Mouse (Mus musculus): ENCODE measurements around the gene 4933406M09Rik. TPM values are rescaled to one million over a fixed set of nuclear protein-coding genes. Genes with fewer than 3 reads are reported as not detected.

4933406M09Rik gene
- polyA plus RNA-seq, 1 experiment from 2014 or later, result not detected

- DNase-seq (ENCODE audit: low spot score) (no peak), ATAC-seq (ENCODE audit: low read depth) (no peak)
- H3K36me3 ChIP-seq (ENCODE audit: control insufficient read depth, insufficient read depth, low read length), result peaks cover 43% of the 10 kb centered on the region
- H3K4me1 ChIP-seq (ENCODE audit: control insufficient read depth, insufficient read depth, low read length), result no peaks in the 10 kb centered on the region
- H3K27me3 ChIP-seq (replicated peaks; ENCODE audit: control insufficient read depth, insufficient read depth, low read length), result no peaks in the 10 kb centered on the region
- 87% methylated on average over 4 of the region's 4 CpGs for WGBS
- no peak overlapping the region for H3K4me2 ChIP-seq (ENCODE audit: low read depth, low read length)
- H3K9ac ChIP-seq (ENCODE audit: low read depth, low read length), result no peak overlapping the region
- no peak overlapping the region for H3K4me3 ChIP-seq (ENCODE audit: low read depth, low read length)
- no peaks in the 10 kb centered on the region for H3K9me3 ChIP-seq (ENCODE audit: control insufficient read depth, low read length)
- H3K27ac ChIP-seq (replicated peaks; ENCODE audit: low read depth, low read length), result no peak overlapping the region
Observed at GRCm38 (mm10) chr1:134433473-134433872, 47.7 kb downstream of the 4933406M09Rik start.

DNA sequence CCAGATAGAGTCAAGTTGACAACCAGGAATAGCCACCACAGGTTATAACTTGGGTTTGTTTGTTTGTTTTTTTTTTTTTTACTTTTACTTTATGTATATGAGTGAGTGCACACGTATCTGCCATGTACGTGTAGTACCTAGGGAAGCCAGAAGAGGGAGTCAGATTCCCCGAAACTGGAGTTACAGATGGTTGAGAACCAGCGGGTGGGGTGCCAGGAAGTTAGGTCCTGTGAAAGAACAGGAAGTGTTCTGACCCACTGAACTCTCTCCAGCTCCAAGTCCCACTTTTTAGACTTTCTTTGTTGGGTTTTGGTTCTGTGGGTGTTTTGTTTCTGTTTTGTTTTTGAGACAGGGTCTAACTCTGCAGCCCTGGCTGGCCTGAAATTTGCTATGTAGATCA is 49.7 kb downstream of the 4933406M09Rik start:
- Histone ChIP-seq H3K4me1 (ENCODE audit: control insufficient read depth, insufficient read depth, low read length) (no peaks in the 10 kb centered on the region), H3K4me2 (ENCODE audit: low read depth, low read length) (no peak overlapping the region), H3K27ac (replicated peaks; ENCODE audit: low read depth, low read length) (no peak overlapping the region), H3K9ac (ENCODE audit: low read depth, low read length) (no peak overlapping the region), H3K36me3 (ENCODE audit: control insufficient read depth, insufficient read depth, low read length) (peaks cover 24% of the 10 kb centered on the region), H3K9me3 (ENCODE audit: control insufficient read depth, low read length) (no peaks in the 10 kb centered on the region), H3K27me3 (replicated peaks; ENCODE audit: control insufficient read depth, insufficient read depth, low read length) (no peaks in the 10 kb centered on the region), H3K4me3 (ENCODE audit: low read depth, low read length) (no peak overlapping the region)
- WGBS, result 30% methylated on average over 4 of the region's 4 CpGs
- no peak for DNase-seq (ENCODE audit: low spot score)
- ATAC-seq (ENCODE audit: low read depth), result no peak

GRCm38 (mm10) chr1:134440437-134440836 is 54.7 kb downstream of the 4933406M09Rik start:
- Histone ChIP-seq H3K4me2 (ENCODE audit: low read depth, low read length) (no peak overlapping the region), H3K27ac (replicated peaks; ENCODE audit: low read depth, low read length) (no peak overlapping the region), H3K4me3 (ENCODE audit: low read depth, low read length) (no peak overlapping the region), H3K9me3 (ENCODE audit: control insufficient read depth, low read length) (no peaks in the 10 kb centered on the region), H3K36me3 (ENCODE audit: control insufficient read depth, insufficient read depth, low read length) (no peaks in the 10 kb centered on the region), H3K9ac (ENCODE audit: low read depth, low read length) (no peak overlapping the region), H3K4me1 (ENCODE audit: control insufficient read depth, insufficient read depth, low read length) (no peaks in the 10 kb centered on the region), H3K27me3 (replicated peaks; ENCODE audit: control insufficient read depth, insufficient read depth, low read length) (no peaks in the 10 kb centered on the region)
- 85% methylated on average over 6 of the region's 6 CpGs for WGBS
- DNase-seq (ENCODE audit: low spot score) (no peak), ATAC-seq (ENCODE audit: low read depth) (no peak)

Other genes starting within 250 kb of the 4933406M09Rik start
- 23.3 and 27.0 TPM in 2 replicates for gene Chil1, start 203.8 kb upstream of the 4933406M09Rik start, polyA plus RNA-seq (2014; fragmentation: Nextera tagmentation; extraction: Ambion mirVana)
- gene Mybph, start 192.5 kb upstream of the 4933406M09Rik start, polyA plus RNA-seq (2014; fragmentation: Nextera tagmentation; extraction: Ambion mirVana), result 151 and 157 TPM in 2 replicates
- gene Adora1, start 150.5 kb upstream of the 4933406M09Rik start, polyA plus RNA-seq (2014; fragmentation: Nextera tagmentation; extraction: Ambion mirVana), result 1.5 and 1.8 TPM in 2 replicates
- gene Myog, start 96.0 kb upstream of the 4933406M09Rik start, polyA plus RNA-seq (2014; fragmentation: Nextera tagmentation; extraction: Ambion mirVana), result 219 and 223 TPM in 2 replicates
- gene Ppfia4, start 53.0 kb upstream of the 4933406M09Rik start, polyA plus RNA-seq (2014; fragmentation: Nextera tagmentation; extraction: Ambion mirVana), result 12.8 and 14.1 TPM in 2 replicates
- 75.3 and 78.0 TPM in 2 replicates for gene Tmem183a, start 24.0 kb upstream of the 4933406M09Rik start, polyA plus RNA-seq (2014; fragmentation: Nextera tagmentation; extraction: Ambion mirVana)
- 29.9 and 31.5 TPM in 2 replicates for gene Cyb5r1, start 19.6 kb downstream of the 4933406M09Rik start, polyA plus RNA-seq (2014; fragmentation: Nextera tagmentation; extraction: Ambion mirVana)
- 97.2 and 102 TPM in 2 replicates for gene Adipor1, start 29.4 kb downstream of the 4933406M09Rik start, polyA plus RNA-seq (2014; fragmentation: Nextera tagmentation; extraction: Ambion mirVana)
- gene Klhl12, start 69.6 kb downstream of the 4933406M09Rik start, polyA plus RNA-seq (2014; fragmentation: Nextera tagmentation; extraction: Ambion mirVana), result 24.6 and 24.7 TPM in 2 replicates
- 42.9 and 44.6 TPM in 2 replicates for gene Rabif, start 108.7 kb downstream of the 4933406M09Rik start, polyA plus RNA-seq (2014; fragmentation: Nextera tagmentation; extraction: Ambion mirVana)
- not detected in 2 replicates for gene Mgat4e, start 163.7 kb downstream of the 4933406M09Rik start, polyA plus RNA-seq (2014; fragmentation: Nextera tagmentation; extraction: Ambion mirVana)
- gene Kdm5b, start 174.2 kb downstream of the 4933406M09Rik start, polyA plus RNA-seq (2014; fragmentation: Nextera tagmentation; extraction: Ambion mirVana), result 63.0 and 68.5 TPM in 2 replicates